Mouse (Mus musculus) megakaryocyte-erythroid progenitor cell, adult 5 weeks (primary cell): Measurements from ENCODE around the gene Acox2. TPM values are rescaled to one million over a fixed set of nuclear protein-coding genes. Genes with fewer than 3 reads are reported as not detected.

ENCODE experiments used
- polyA plus RNA-seq: library from polyadenylated mRNA; stranded (reverse); fragments of >175 nt; gene quantifications from 2 replicates; pipeline ENCODE4 v1.2.3, GENCODE M21; 2012

Gene Acox2
- polyA plus RNA-seq: not detected in 2 replicates

DNA sequence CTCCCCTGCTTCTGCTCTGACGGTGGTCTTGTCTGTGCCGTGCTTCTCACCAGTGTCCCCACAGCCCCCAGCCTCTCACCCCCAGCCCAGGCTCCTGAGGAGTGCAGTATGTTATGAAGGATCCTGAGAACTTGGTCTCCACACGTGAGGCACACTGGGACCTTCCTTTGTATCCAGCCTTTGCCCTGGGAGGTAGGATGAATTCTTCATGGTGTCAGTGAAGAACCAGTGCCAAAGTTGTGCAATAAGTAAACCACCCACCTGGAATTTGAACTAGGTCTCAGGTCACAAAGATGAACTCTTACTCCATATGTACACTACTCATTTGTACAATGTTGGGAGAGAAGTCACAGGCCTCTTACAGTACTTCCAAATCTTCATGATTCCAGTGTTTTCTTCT lies at the start of gene Acox2:
Acox2 (minus strand) TSS at position 188 of the 400 bp plus-strand sequence.

DNA sequence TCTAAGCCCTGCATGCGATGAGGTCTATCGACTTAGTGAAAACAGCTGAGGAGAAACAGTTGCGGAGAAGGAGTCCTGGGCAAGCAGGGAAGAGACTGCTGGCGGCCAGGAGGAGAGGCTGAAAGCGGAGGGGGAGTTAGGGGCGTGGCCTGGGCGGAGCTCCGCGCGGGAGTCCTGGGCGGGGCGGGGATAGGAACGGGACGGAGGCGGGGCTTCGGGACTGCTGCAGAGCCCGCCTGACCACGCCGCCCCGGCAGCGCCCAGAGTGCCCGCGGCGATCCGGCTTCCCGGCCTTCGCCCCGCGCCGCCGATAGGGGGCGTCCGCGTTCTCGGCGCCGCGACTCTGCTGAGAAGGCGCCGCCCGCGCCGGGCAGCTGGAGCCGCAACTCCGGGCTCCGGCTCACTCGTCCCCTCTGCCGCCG lies 45.3 kb downstream of the Acox2 start, which contains the start of gene Kctd6:
Kctd6 (plus strand) TSS at position 338 of the 422 bp plus-strand sequence.

Other genes starting within 250 kb of the Acox2 start
- gene Rpp14, start 179.0 kb downstream of the Acox2 start, polyA plus RNA-seq: 3.5 and 3.6 TPM in 2 replicates
- gene Pxk, start 161.1 kb downstream of the Acox2 start, polyA plus RNA-seq: 8.7 and 8.8 TPM in 2 replicates
- gene Pdhb, start 86.3 kb downstream of the Acox2 start, polyA plus RNA-seq: 88.2 and 108 TPM in 2 replicates
- gene Kctd6, start 45.2 kb downstream of the Acox2 start, polyA plus RNA-seq: 1.1 and 1.4 TPM in 2 replicates
- not detected in 2 replicates for gene Fam107a, start 58.7 kb upstream of the Acox2 start, polyA plus RNA-seq
- gene Oit1, start 119.4 kb upstream of the Acox2 start, polyA plus RNA-seq: not detected in 2 replicates